Mouse (Mus musculus) embryonic facial prominence, embryonic 14.5 days (tissue): ENCODE measurements at regions not wholly inside any gene's neighbourhood (a gene's known extent, or its start where the extent isn't known, plus 50 kb on each side); places are given as distances from the start of the nearest gene placed in this dataset.

Source experiments
- ATAC-seq: fragments of 200-750 bp; cut with Nextera tagmentation; 2 replicates; pipeline ENCODE4 v1.8.0; 2017; ENCODE audit warnings: low read depth, moderate number of reproducible peaks, moderate TSS enrichment
- DNase-seq: peaks from one replicate; pipeline ENCODE4 v3.0.0-alpha.2; 2015; ENCODE audit warnings: low spot score
- H3K27ac ChIP-seq: fragments of 300-500 bp; sonication (generic); replicated peaks from 2 replicates; pipeline ENCODE4 v1.5.1; 2014; ENCODE audit warnings: low read depth, mild to moderate bottlenecking, low read length, moderate library complexity
- H3K27me3 ChIP-seq: fragments of 300-500 bp; sonication (generic); replicated peaks from 2 replicates; pipeline ENCODE4 v1.6.1; 2014; ENCODE audit warnings: low read length; ENCODE audit not compliant: control insufficient read depth, insufficient read depth
- H3K36me3 ChIP-seq: fragments of 300-500 bp; sonication (generic); 2 replicates; pipeline ENCODE4 v1.6.1; 2014; ENCODE audit warnings: low read length, mixed read lengths; ENCODE audit not compliant: control insufficient read depth, insufficient read depth
- H3K4me1 ChIP-seq: fragments of 300-500 bp; sonication (generic); 2 replicates; pipeline ENCODE4 v1.6.1; 2014; ENCODE audit warnings: antibody characterized with exemption, low read length; ENCODE audit not compliant: control insufficient read depth, insufficient read depth
- H3K4me2 ChIP-seq: fragments of 300-500 bp; sonication (generic); 2 replicates; pipeline ENCODE4 v1.6.1; 2014; ENCODE audit warnings: low read depth, mild to moderate bottlenecking, low read length, moderate library complexity, mixed read lengths
- H3K4me3 ChIP-seq: fragments of 300-500 bp; sonication (generic); 2 replicates; pipeline ENCODE4 v1.5.1; 2014; ENCODE audit warnings: low read depth, mild to moderate bottlenecking, low read length
- H3K9ac ChIP-seq: fragments of 300-500 bp; sonication (generic); 2 replicates; pipeline ENCODE4 v1.6.1; 2014; ENCODE audit warnings: low read depth, mild to moderate bottlenecking, low read length, moderate library complexity, mixed read lengths
- H3K9me3 ChIP-seq: fragments of 300-500 bp; sonication (generic); 2 replicates; pipeline ENCODE4 v1.6.1; 2016; ENCODE audit warnings: low read length; ENCODE audit not compliant: control insufficient read depth
- WGBS: fragments of 180-500 bp; shearing (Covaris S2); extraction: QIAGEN DNeasy Blood & Tissue Kit; methylation state at CpG from one replicate; pipeline ENCODE4 v1.1.7; 2014; 5-methylcytosine and 5-hydroxymethylcytosine counted together

DNA sequence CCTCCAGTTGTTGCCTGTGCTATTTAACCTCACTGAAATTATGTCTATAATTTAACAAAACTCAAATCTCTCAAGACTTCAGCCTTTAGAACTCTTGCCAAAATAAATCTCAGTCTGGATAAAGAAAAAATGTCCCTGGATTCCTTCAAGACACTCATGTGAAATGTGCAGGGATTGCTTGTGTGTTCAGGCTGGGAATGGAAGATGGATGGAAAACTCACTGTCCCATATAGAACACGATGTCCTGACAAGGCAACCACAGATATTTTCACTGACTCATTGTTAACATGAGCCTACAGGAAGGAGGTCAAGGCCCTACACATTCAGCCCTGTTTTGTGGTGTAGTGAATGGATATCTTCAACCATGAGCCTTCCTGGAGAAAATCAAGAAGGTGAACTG lies 160.3 kb upstream of the Gorab start:
- H3K4me1 ChIP-seq: peaks cover 12% of the 10 kb centered on the region; the same call in 1 of the 2 replicates
- H3K4me2 ChIP-seq: no peak overlapping the region
- no peak overlapping the region for H3K27ac ChIP-seq
- no peaks in the 10 kb centered on the region for H3K9me3 ChIP-seq
- no peaks in the 10 kb centered on the region for H3K36me3 ChIP-seq
- 60% methylated on average over 1 of the region's 1 CpGs for WGBS
- H3K9ac ChIP-seq: no peak overlapping the region
- no peaks in the 10 kb centered on the region for H3K27me3 ChIP-seq
- ATAC-seq (no peak), DNase-seq (no peak)
- H3K4me3 ChIP-seq: no peak overlapping the region

DNA sequence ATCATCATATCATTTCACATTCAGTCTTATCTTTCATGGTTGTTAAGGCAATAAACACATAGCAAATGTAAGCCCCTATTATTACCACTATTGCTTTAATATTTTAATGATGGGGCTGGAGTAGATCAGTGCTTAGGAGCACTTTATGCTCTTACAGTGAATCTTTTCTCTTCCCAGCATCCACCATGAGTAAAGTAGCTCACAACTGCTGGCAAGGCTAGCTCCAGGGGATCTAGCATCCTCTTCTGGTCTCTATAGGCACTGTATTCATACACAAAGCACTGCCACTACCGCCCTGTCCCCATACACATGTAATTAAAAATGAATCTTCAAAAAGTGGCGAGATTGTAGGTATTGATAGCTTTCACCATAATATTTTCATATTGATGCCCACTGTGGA lies 159.6 kb upstream of the Gorab start:
- Histone ChIP-seq H3K4me3 (no peak overlapping the region), H3K27ac (no peak overlapping the region), H3K27me3 (no peaks in the 10 kb centered on the region), H3K9ac (no peak overlapping the region), H3K4me1 (peaks cover 12% of the 10 kb centered on the region; the same call in 1 of the 2 replicates), H3K36me3 (no peaks in the 10 kb centered on the region), H3K9me3 (no peaks in the 10 kb centered on the region), H3K4me2 (no peak overlapping the region)
- WGBS: 88% methylated on average over 2 of the region's 2 CpGs
- no peak for ATAC-seq
- no peak for DNase-seq

- Histone ChIP-seq H3K9ac (no peak overlapping the region), H3K4me3 (no peak overlapping the region), H3K4me1 (peaks cover 12% of the 10 kb centered on the region; the same call in 1 of the 2 replicates), H3K4me2 (no peak overlapping the region), H3K27me3 (no peaks in the 10 kb centered on the region), H3K36me3 (no peaks in the 10 kb centered on the region), H3K27ac (no peak overlapping the region), H3K9me3 (no peaks in the 10 kb centered on the region)
- 56% methylated on average over 4 of the region's 4 CpGs for WGBS
- ATAC-seq (no peak), DNase-seq (no peak)
These were observed 158.8 kb upstream of the Gorab start for GRCm38 (mm10) chr1:163562166-163562733.

DNA sequence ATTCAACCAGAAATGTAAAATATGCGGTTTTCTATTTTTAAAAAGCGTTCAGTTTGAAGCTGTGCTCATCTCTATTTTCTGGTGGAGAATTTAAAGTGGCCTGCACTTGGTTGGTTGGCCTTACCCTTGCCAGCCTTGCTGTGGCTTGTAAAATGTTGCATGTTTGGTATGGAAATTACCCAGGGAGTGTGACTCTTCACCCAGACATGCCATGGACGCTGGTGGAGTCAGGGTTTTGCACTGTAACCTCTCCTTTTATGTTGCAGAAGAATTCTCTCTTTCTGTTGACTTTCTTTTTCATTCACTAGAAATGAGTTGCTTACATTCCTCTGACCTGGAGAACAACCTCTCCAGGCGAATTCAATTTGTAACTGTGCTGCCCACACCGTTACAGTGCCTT lies 157.5 kb upstream of the Gorab start:
- Histone ChIP-seq H3K4me3 (no peak overlapping the region), H3K27me3 (no peaks in the 10 kb centered on the region), H3K4me1 (peaks cover 12% of the 10 kb centered on the region; the same call in 1 of the 2 replicates), H3K9me3 (no peaks in the 10 kb centered on the region), H3K4me2 (no peak overlapping the region), H3K9ac (no peak overlapping the region), H3K36me3 (no peaks in the 10 kb centered on the region), H3K27ac (no peak overlapping the region)
- DNase-seq: no peak
- 43% methylated on average over 5 of the region's 5 CpGs for WGBS
- no peak for ATAC-seq

GRCm38 (mm10) chr1:163560276-163560943 lies 156.9 kb upstream of the Gorab start:
- H3K9me3 ChIP-seq: no peaks in the 10 kb centered on the region
- 79% methylated on average over 8 of the region's 8 CpGs for WGBS
- no peaks in the 10 kb centered on the region for H3K27me3 ChIP-seq
- no peak overlapping the region for H3K27ac ChIP-seq
- no peak for ATAC-seq
- DNase-seq: no peak
- no peak overlapping the region for H3K4me3 ChIP-seq
- H3K4me1 ChIP-seq: peaks cover 12% of the 10 kb centered on the region
- no peak overlapping the region for H3K9ac ChIP-seq
- no peaks in the 10 kb centered on the region for H3K36me3 ChIP-seq
- no peak overlapping the region for H3K4me2 ChIP-seq

DNA sequence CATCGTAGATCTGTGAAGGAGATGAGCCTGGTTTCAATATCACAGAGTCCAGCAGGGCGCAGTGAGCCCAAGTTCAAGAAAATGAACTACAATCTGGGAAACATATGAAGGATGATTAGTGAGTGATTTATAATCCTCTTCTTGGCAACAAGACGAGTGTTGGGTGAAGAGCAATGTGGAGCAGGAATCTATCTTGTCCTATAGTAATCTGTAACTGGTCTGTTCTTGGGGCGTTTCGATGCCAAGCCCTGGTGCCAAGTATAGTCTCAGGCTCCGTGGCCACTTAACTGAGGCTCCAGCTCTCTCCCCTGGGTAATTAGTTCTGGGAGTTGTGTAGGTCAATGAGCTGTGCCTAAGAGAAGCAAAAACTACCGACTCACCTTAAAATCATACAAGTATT lies 154.4 kb upstream of the Gorab start:
- Histone ChIP-seq H3K27me3 (no peaks in the 10 kb centered on the region), H3K4me1 (peaks cover 12% of the 10 kb centered on the region), H3K9me3 (no peaks in the 10 kb centered on the region), H3K4me3 (no peak overlapping the region), H3K9ac (no peak overlapping the region), H3K36me3 (no peaks in the 10 kb centered on the region), H3K27ac (no peak overlapping the region), H3K4me2 (no peak overlapping the region)
- WGBS: 67% methylated on average over 7 of the region's 7 CpGs
- ATAC-seq (no peak), DNase-seq (no peak)

- 53% methylated on average over 2 of the region's 2 CpGs for WGBS
- H3K36me3 ChIP-seq: no peaks in the 10 kb centered on the region
- H3K27me3 ChIP-seq: no peaks in the 10 kb centered on the region
- H3K4me2 ChIP-seq: no peak overlapping the region
- no peaks in the 10 kb centered on the region for H3K9me3 ChIP-seq
- DNase-seq: no peak
- no peak overlapping the region for H3K27ac ChIP-seq
- peaks cover 3% of the 10 kb centered on the region; the same call in 1 of the 2 replicates for H3K4me1 ChIP-seq
- H3K9ac ChIP-seq: no peak overlapping the region
- ATAC-seq: no peak
- H3K4me3 ChIP-seq: no peak overlapping the region
These were observed 151.7 kb upstream of the Gorab start for GRCm38 (mm10) chr1:163555185-163555584.

GRCm38 (mm10) chr1:163538776-163539492 lies 135.5 kb upstream of the Gorab start:
- no peak overlapping the region for H3K4me2 ChIP-seq
- peaks cover 12% of the 10 kb centered on the region; the same call in 1 of the 2 replicates for H3K4me1 ChIP-seq
- DNase-seq (peak; percentile 46), ATAC-seq (no peak)
- 0 out of 2 replicates have a peak overlapping the region, but pooled peaks have one; percentile 10 for H3K27ac ChIP-seq
- no peak overlapping the region for H3K9ac ChIP-seq
- 56% methylated on average over 8 of the region's 8 CpGs for WGBS
- no peaks in the 10 kb centered on the region for H3K27me3 ChIP-seq
- H3K36me3 ChIP-seq: no peaks in the 10 kb centered on the region
- no peak overlapping the region for H3K4me3 ChIP-seq
- no peaks in the 10 kb centered on the region for H3K9me3 ChIP-seq
